Mouse (Mus musculus): ENCODE results near the gene Rxfp2. TPM values are rescaled to one million over a fixed set of nuclear protein-coding genes. Genes with fewer than 3 reads are reported as not detected.

Gene Rxfp2
- polyA plus RNA-seq, 1 experiment from 2014 or later = 1.5 TPM

- ATAC-seq (ENCODE audit: low FRiP score, low read depth) = peak; percentile 91
- Histone ChIP-seq H3K36me3 (no peaks in the 10 kb centered on the region), H3K4me1 (peaks cover 13% of the 10 kb centered on the region), H3K27ac (no peak overlapping the region), H3K9ac (no peak overlapping the region), H3K4me3 (no peak overlapping the region), H3K9me3 (no peaks in the 10 kb centered on the region), H3K27me3 (replicated peaks) (no peaks in the 10 kb centered on the region), H3K4me2 (replicated peaks) (peak overlapping the region; percentile 42)
- WGBS = 16% methylated on average over 12 of the region's 12 CpGs
These were observed 61.7 kb downstream of the Rxfp2 start for GRCm38 (mm10) chr5:150079866-150080797.

GRCm38 (mm10) chr5:150082696-150083095, 64.2 kb downstream of the Rxfp2 start:
- Histone ChIP-seq H3K27me3 (replicated peaks) (no peaks in the 10 kb centered on the region), H3K9ac (no peak overlapping the region), H3K4me1 (peaks cover 13% of the 10 kb centered on the region), H3K4me3 (no peak overlapping the region), H3K36me3 (no peaks in the 10 kb centered on the region), H3K27ac (no peak overlapping the region), H3K9me3 (0 out of 2 replicates have a peak, but pooled peaks cover 3% of the 10 kb centered on the region), H3K4me2 (replicated peaks) (no peak overlapping the region)
- ATAC-seq (ENCODE audit: low FRiP score, low read depth) = no peak
- WGBS = 91% methylated on average over 14 of the region's 14 CpGs

- H3K9me3 ChIP-seq = 0 out of 2 replicates have a peak, but pooled peaks cover 3% of the 10 kb centered on the region
- H3K27me3 ChIP-seq (replicated peaks) = no peaks in the 10 kb centered on the region
- 65% methylated on average over 5 of the region's 5 CpGs for WGBS
- H3K36me3 ChIP-seq = no peaks in the 10 kb centered on the region
- H3K4me1 ChIP-seq = peaks cover 13% of the 10 kb centered on the region
- no peak for ATAC-seq (ENCODE audit: low FRiP score, low read depth)
- no peak overlapping the region for H3K4me2 ChIP-seq (replicated peaks)
- H3K4me3 ChIP-seq = no peak overlapping the region
- no peak overlapping the region for H3K27ac ChIP-seq
- no peak overlapping the region for H3K9ac ChIP-seq
These were observed 64.7 kb downstream of the Rxfp2 start for GRCm38 (mm10) chr5:150083190-150083589.

- no peak overlapping the region for H3K4me2 ChIP-seq (replicated peaks)
- 8% methylated on average over 6 of the region's 6 CpGs for WGBS
These were observed 79.1 kb downstream of the Rxfp2 start for GRCm38 (mm10) chr5:150097620-150098019.

GRCm38 (mm10) chr5:150098754-150099153, 80.3 kb downstream of the Rxfp2 start:
- Histone ChIP-seq H3K27me3 (replicated peaks) (no peaks in the 10 kb centered on the region), H3K4me2 (replicated peaks) (no peak overlapping the region), H3K9ac (no peak overlapping the region), H3K9me3 (no peaks in the 10 kb centered on the region), H3K4me1 (no peaks in the 10 kb centered on the region), H3K4me3 (no peak overlapping the region), H3K36me3 (no peaks in the 10 kb centered on the region), H3K27ac (no peak overlapping the region)
- WGBS = 95% methylated on average over 12 of the region's 12 CpGs
- no peak for ATAC-seq (ENCODE audit: low FRiP score, low read depth)

More at GRCm38 (mm10) chr5:150097620-150098019, 79.1 kb downstream of the Rxfp2 start:
- Histone ChIP-seq H3K27ac (no peak overlapping the region), H3K36me3 (no peaks in the 10 kb centered on the region), H3K27me3 (replicated peaks) (no peaks in the 10 kb centered on the region), H3K4me1 (no peaks in the 10 kb centered on the region), H3K4me3 (no peak overlapping the region), H3K9me3 (no peaks in the 10 kb centered on the region), H3K9ac (no peak overlapping the region)
- peak; percentile 76 for ATAC-seq (ENCODE audit: low FRiP score, low read depth)

GRCm38 (mm10) chr5:150101789-150102188, 83.3 kb downstream of the Rxfp2 start:
- no peak overlapping the region for H3K27ac ChIP-seq
- no peaks in the 10 kb centered on the region for H3K9me3 ChIP-seq
- 90% methylated on average over 11 of the region's 11 CpGs for WGBS
- H3K27me3 ChIP-seq (replicated peaks) = no peaks in the 10 kb centered on the region
- H3K4me1 ChIP-seq = no peaks in the 10 kb centered on the region
- no peak for ATAC-seq (ENCODE audit: low FRiP score, low read depth)
- H3K4me2 ChIP-seq (replicated peaks) = no peak overlapping the region
- H3K36me3 ChIP-seq = no peaks in the 10 kb centered on the region
- no peak overlapping the region for H3K4me3 ChIP-seq
- no peak overlapping the region for H3K9ac ChIP-seq

GRCm38 (mm10) chr5:150106358-150106757, 87.9 kb downstream of the Rxfp2 start:
- Histone ChIP-seq H3K4me3 (no peak overlapping the region), H3K9me3 (no peaks in the 10 kb centered on the region), H3K27ac (no peak overlapping the region), H3K4me2 (replicated peaks) (no peak overlapping the region), H3K27me3 (replicated peaks) (no peaks in the 10 kb centered on the region), H3K9ac (no peak overlapping the region), H3K36me3 (no peaks in the 10 kb centered on the region), H3K4me1 (no peaks in the 10 kb centered on the region)
- ATAC-seq (ENCODE audit: low FRiP score, low read depth) = no peak
- WGBS = 87% methylated on average over 7 of the region's 7 CpGs

GRCm38 (mm10) chr5:150111236-150111635, 92.8 kb downstream of the Rxfp2 start:
- WGBS = 47% methylated on average over 8 of the region's 8 CpGs
- Histone ChIP-seq H3K4me3 (no peak overlapping the region), H3K4me2 (replicated peaks) (no peak overlapping the region), H3K9me3 (peaks cover 4% of the 10 kb centered on the region; the same call in 1 of the 2 replicates), H3K9ac (no peak overlapping the region), H3K36me3 (no peaks in the 10 kb centered on the region), H3K27me3 (replicated peaks) (no peaks in the 10 kb centered on the region), H3K27ac (no peak overlapping the region), H3K4me1 (peaks cover 13% of the 10 kb centered on the region)
- no peak for ATAC-seq (ENCODE audit: low FRiP score, low read depth)

- H3K36me3 ChIP-seq = no peaks in the 10 kb centered on the region
- no peaks in the 10 kb centered on the region for H3K27me3 ChIP-seq (replicated peaks)
- no peak overlapping the region for H3K4me3 ChIP-seq
- ATAC-seq (ENCODE audit: low FRiP score, low read depth) = no peak
- peaks cover 13% of the 10 kb centered on the region; the same call in 1 of the 2 replicates for H3K9me3 ChIP-seq
- H3K9ac ChIP-seq = no peak overlapping the region
- peaks cover 13% of the 10 kb centered on the region for H3K4me1 ChIP-seq
- H3K27ac ChIP-seq = no peak overlapping the region
- no peak overlapping the region for H3K4me2 ChIP-seq (replicated peaks)
- 80% methylated on average over 7 of the region's 7 CpGs for WGBS
These were observed 95.5 kb downstream of the Rxfp2 start for GRCm38 (mm10) chr5:150114007-150114406.

- Histone ChIP-seq H3K9me3 (peaks cover 13% of the 10 kb centered on the region; the same call in 1 of the 2 replicates), H3K4me1 (peaks cover 13% of the 10 kb centered on the region), H3K9ac (no peak overlapping the region), H3K27me3 (replicated peaks) (no peaks in the 10 kb centered on the region), H3K27ac (no peak overlapping the region), H3K4me2 (replicated peaks) (no peak overlapping the region), H3K4me3 (no peak overlapping the region), H3K36me3 (no peaks in the 10 kb centered on the region)
- ATAC-seq (ENCODE audit: low FRiP score, low read depth) = no peak
- 91% methylated on average over 4 of the region's 4 CpGs for WGBS
These were observed 96.3 kb downstream of the Rxfp2 start for GRCm38 (mm10) chr5:150114778-150115177.

GRCm38 (mm10) chr5:150115271-150116092, 97.0 kb downstream of the Rxfp2 start:
- 0 out of 2 replicates have a peak, but pooled peaks have one; percentile 19 for ATAC-seq (ENCODE audit: low FRiP score, low read depth)
- 52% methylated on average over 16 of the region's 16 CpGs for WGBS
- Histone ChIP-seq H3K4me2 (replicated peaks) (peak overlapping the region; percentile 20), H3K27ac (0 out of 2 replicates have a peak overlapping the region, but pooled peaks have one; percentile 10), H3K4me1 (peaks cover 13% of the 10 kb centered on the region), H3K36me3 (no peaks in the 10 kb centered on the region), H3K4me3 (no peak overlapping the region), H3K9ac (no peak overlapping the region), H3K27me3 (replicated peaks) (no peaks in the 10 kb centered on the region), H3K9me3 (peaks cover 13% of the 10 kb centered on the region; the same call in 1 of the 2 replicates)

Data from neural tube, embryonic 12.5 days (tissue).